Mouse (Mus musculus) CH12.LX (cell line): ENCODE measurements around the gene Atp5g1.
A peak's percentile ranks its signal among the peaks of the same experiment; 100 is the strongest.

Experiments
- CTCF ChIP-seq, 2 experiments: IDR thresholded peaks in 1 of 2; conservative IDR thresholded peaks in 1 of 2; 2 replicates each; pipeline ENCODE4 v1.5.1; 2011 to 2012; ENCODE audit warnings: low read depth in 2 of 2, low read length in 2 of 2, improper control_type of control experiment in 1 of 2, inconsistent platforms in 1 of 2, mild to moderate bottlenecking in 1 of 2, moderate library complexity in 1 of 2
- E2F4 ChIP-seq: IDR thresholded peaks from 2 replicates; pipeline ENCODE4 v1.6.1; 2011; ENCODE audit warnings: low read depth, low read length, improper control_type of control experiment; ENCODE audit not compliant: insufficient replicate concordance
- ELF1 ChIP-seq: IDR thresholded peaks from 2 replicates; pipeline ENCODE4 v1.6.1; 2014; ENCODE audit warnings: low read depth, mild to moderate bottlenecking, inconsistent platforms, low read length, improper control_type of control experiment
- EP300 ChIP-seq: IDR thresholded peaks from 2 replicates; pipeline ENCODE4 v1.6.1; 2011; ENCODE audit warnings: low read length, improper control_type of control experiment
- MAX ChIP-seq: IDR thresholded peaks from 2 replicates; pipeline ENCODE4 v1.6.1; 2011; ENCODE audit warnings: low read length, improper control_type of control experiment
- MXI1 ChIP-seq: IDR thresholded peaks from 2 replicates; pipeline ENCODE4 v1.6.1; 2011; ENCODE audit warnings: mild to moderate bottlenecking, low read depth, low read length, improper control_type of control experiment
- PAX5 ChIP-seq: IDR thresholded peaks from 2 replicates; pipeline ENCODE4 v1.6.1; 2012; ENCODE audit warnings: low read length, inconsistent platforms, mixed read lengths
- POLR2A ChIP-seq: IDR thresholded peaks from 2 replicates; pipeline ENCODE4 v1.6.1; 2011; ENCODE audit warnings: low read depth, mild to moderate bottlenecking, improper control_type of control experiment, low read length
- USF2 ChIP-seq: conservative IDR thresholded peaks from 2 replicates; pipeline ENCODE4 v1.6.1; 2011; ENCODE audit warnings: low read depth, low read length, improper control_type of control experiment
- ZNF384 ChIP-seq: IDR thresholded peaks from 2 replicates; pipeline ENCODE4 v1.6.1; 2012; ENCODE audit warnings: low read depth, low read length, improper control_type of control experiment, inconsistent platforms

GRCm38 (mm10) chr11:96031701-96032100, 43.8 kb downstream of the Atp5g1 start:
- TF ChIP-seq CTCF (conservative IDR thresholded peaks at IDR 0.05 in 1 of 2, IDR thresholded peaks at IDR 0.05 in 1 of 2; ENCODE audit: low read depth in 2 of 2, low read length in 2 of 2) (peak in 1 of 2 experiments; percentile 93; a peak in 2 of 4 replicates), ELF1 (no peak), ZNF384 (no peak), POLR2A (no peak), PAX5 (no peak), MXI1 (no peak), USF2 (no peak), MAX (no peak), EP300 (no peak), E2F4 (no peak)
